Mouse (Mus musculus): ENCODE measurements around the gene Fdxacb1.

Gene Fdxacb1

DNA sequence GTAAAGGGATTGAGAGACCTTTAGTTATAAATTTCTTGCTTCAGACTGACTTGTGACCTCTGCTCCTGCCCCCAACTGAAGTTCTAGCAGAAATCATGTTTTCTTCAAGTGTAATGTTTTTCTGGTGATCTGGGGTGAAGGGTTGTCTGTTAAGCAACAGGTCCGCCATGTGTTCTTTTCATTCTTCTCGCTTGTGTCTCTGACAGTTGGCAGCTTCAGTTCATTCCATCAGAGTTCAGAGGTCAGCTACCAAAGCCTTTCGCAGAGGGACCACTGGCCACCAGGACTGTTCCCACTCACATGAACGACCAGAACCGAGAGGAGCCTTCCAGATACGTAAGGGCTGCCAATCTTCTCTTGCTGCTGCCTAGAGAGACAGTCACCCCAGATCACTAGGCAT, 40.4 kb downstream of the Fdxacb1 start:
- no peak for DNase-seq (ENCODE audit: low spot score)

DNA sequence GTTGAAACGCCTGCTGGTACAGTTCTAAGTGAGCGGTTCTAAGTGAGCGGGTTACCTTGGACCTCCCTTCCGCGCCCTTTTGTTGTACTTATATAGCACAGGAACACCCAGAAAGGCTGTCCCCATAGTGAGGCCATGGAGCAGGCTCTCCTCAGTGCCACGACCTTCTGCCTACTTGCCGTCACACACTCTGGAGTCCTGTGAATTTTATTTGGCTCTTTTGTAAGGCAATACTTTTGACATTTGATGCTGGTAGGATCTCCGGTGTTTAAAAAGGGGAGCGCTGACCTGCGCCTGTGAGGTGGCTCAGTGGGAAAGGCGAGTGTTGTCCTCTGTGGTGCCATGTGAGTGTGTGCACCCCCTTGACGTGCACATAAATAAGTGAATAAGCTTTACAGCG, 41.1 kb downstream of the Fdxacb1 start:
- DNase-seq (ENCODE audit: low spot score), result no peak

DNA sequence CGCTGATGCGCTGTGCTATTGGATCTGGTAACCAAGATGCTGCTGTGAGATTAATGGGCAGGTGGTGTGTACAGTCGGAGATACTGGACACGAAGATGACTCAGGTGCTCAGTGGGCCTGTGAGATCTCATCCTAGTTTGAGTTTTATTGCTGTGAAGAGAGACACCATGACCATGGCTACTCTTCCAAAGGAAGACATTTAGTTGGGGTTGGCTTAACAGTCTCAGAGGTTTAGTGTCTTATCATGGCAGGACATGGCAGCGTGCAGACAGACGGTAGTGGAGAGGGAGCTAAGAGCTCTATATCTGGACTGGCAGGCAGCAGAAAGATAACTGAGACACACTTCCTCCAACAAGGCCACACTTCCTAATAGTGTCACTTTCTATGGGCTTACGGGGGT, 43.2 kb downstream of the Fdxacb1 start:
- DNase-seq (ENCODE audit: low spot score), result no peak

DNA sequence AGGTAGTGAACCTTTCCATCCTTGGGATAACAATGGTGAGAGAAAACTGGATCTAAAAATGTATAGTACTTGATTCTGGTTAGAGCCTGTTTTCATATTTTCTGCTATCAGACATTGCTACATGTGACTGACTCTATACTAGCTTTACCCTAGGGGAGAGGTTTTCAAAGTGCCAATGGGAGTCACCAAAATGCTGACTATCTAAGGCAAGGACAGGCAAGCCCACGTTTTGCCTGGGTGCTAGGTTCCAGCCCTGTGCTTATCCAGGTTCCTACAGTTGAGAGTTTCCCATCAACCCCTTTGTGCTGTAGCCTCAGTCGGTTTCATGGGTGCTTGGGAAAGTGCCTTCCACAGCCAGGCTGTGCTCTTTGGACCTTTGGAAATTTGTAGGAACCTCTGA, 43.7 kb downstream of the Fdxacb1 start:
- DNase-seq (ENCODE audit: low spot score), result no peak

DNA sequence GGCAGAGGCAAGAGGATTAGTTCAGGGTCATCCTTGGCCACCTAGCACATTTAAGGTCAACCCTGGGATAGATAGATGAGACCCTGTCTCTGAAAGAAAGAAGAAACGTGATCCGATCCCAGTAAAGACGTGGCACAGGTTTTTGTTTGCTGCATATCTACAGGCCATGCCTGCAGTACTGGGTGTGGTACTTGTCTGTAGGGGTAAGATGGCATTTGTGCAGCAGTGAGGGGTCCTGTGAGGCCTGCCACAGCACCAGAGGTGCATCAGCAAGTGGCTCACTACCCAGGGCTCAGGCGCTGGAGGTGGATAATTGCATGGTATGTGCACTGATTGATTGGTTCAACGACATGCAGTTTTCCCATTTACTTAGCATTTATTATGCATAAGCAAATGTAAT, 45.8 kb downstream of the Fdxacb1 start:
- DNase-seq (ENCODE audit: low spot score), result no peak

DNA sequence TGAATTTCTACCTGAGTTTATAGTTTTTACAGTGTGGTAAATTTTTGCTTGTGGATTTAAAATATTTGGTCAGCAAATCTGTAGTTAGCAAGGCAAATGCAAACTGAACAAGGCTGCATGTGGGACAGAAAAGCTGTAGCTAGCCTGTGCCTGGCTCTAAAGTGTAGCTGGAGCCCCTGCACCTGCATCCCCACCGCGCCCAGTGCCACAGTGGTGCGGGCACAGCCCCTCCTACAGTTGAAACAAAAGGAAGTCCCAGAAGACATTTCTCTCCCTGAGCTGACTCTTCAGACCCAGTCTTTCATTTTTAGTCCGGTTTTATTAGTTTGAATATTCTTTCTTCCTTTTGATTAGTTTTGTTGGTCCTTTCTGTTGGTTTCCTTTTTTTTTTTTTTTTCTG, 47.6 kb downstream of the Fdxacb1 start:
- DNase-seq (ENCODE audit: low spot score), result no peak

DNA sequence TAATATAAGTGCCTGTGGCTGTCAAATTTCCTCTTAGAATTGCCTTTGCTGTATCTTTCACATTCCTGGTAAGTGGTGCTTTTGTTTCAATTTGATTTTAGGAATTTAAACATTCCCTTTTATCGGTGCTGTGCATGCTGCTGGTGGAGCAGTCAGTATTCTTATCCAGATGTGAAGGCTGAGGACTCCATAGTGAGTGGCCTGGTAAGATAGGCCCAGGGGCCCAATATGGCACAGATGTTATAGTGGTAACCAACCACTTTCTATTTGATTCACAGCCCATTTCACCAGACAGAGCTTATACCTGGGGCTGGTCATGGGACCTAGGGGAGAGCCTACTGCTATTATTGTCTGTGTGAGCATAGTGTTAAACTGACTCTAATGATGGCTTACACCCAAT, 48.5 kb downstream of the Fdxacb1 start:
- no peak for DNase-seq (ENCODE audit: low spot score)

DNA sequence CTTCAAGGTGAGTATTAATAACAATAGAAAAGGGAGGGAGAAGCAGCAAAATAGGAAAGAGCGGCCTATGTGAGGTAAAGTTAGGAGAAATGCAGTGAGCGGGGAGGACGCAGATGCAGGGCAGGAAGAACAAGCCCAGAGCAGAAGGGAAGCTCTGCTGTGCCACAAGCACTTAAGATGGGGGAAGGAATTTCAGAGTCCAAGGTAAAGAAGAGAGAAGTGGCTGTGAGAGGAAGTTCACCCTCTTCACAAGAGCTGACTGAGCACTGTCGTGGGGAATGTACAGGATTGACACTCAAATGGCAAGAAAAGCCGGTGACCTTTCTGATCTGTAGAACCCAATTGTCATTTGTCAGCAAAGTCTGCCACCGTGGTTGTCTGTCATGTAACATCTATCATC, 50.0 kb downstream of the Fdxacb1 start:
- no peak for DNase-seq (ENCODE audit: low spot score)

DNA sequence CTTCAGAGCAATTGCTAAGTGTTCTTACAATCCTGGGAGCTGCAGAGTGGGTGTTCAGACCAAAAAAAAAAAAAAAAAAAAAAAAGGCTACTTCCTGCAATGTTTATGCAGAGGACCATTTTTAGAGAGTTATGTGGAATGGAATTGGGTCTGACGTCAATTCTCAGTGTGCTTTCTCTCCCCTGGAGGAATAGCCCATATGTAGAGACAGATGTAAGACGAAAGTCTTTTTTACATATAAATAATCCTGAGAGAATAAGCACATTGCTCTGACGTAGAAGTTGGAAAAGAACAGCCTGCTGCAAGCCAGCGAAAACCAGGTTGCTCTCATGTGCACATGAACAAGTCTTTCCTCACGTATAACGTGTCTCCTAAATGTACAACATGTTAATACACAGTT, 51.7 kb downstream of the Fdxacb1 start:
- DNase-seq (ENCODE audit: low spot score), result no peak

DNA sequence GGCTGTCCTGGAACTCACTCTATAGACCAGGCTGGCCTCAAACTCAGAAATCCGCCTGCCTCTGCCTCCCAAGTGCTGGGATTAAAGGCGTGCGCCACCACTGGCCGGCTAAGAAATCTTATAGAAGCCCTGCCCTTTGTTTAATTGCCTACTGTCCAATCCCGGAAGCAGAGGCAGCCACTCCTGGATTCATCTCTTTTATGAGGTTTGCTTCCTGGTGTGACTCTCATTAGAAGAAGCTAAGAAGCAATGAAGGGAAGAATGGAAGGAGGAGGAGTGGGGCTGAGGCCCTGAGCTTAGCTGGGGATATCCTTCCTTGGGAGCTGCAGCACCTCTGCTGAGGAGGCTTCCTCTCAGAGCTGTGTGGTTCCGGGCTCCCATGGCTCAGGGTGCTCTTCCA, 53.6 kb downstream of the Fdxacb1 start:
- no peak for DNase-seq (ENCODE audit: low spot score)

DNA sequence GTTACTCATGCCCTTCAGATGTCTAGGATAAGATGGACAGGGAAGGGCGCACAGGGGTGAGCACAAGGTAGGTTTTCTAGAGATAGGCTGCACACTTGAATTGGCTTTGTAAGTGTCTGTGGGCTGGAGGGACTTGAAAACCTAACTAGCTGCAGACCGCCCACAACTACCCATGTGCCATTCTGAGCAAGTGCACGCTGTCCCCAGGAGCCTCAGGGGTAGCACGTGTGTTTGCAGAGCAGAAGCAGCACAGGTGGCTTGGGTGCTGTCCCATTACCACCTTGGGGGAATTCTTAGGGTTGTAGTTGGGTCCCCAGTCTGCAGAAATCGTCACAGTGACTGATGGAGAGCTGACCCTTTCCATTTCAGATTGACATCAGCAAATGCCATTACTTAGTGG, 54.2 kb downstream of the Fdxacb1 start:
- no peak for DNase-seq (ENCODE audit: low spot score)
